Mouse (Mus musculus) inflammation-experienced regulatory T-cells (primary cell): ENCODE results near the gene Sfr1. TPM values are rescaled to one million over a fixed set of nuclear protein-coding genes. Genes with fewer than 3 reads are reported as not detected.

Experiments used
- polyA plus RNA-seq, 2 experiments: library from polyadenylated mRNA; unstranded; fragments of 100-300 nt; shearing (Covaris generic); gene quantifications; one replicate each; pipeline ENCODE4 v1.2.1; 2017

Sfr1 gene
- polyA plus RNA-seq: 100 to 1,000 TPM; 156 to 157 TPM

DNA sequence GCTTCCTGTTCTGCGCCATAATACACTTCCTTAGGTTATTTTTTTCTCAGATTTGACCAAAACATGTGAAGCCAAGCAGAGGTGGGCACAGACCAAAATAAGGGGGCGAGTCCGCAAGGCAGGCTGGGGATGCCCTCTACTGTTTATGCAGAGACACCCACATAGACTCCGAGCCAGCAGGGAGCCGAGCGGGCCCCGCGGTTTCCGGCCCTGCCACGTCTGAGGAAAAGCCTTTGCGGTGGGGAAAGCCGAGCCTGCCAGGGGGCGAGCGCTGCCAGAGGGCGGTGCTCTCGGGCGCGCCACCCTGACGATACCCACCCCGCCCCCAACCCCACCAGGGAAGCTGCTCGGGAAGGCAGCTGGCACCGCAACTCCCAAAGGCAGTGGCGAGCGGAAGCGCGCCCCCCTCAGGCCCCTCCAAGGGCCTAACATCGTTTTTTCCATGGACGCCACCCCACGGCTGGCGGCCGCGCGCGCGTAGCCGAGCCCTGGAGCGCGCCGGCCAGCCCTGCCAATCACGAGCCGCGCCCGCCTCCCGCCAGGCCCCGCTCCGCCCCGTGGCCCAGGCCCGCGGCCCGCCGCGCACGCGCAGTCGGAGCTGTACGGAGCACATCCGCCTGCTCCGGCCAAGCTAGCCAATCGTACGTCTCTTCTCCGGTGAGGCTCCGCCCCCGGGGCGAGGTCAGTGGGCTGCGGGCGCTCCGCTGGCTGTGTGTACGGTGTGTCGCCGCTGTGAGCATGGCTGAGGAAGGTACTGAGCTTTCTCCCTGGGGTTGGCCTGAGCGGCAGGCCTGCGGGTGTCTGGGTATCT lies at the start of gene Sfr1:
Gene Sfr1, plus strand, starts transcription at position 612 of the 811 bp plus-strand sequence.

DNA sequence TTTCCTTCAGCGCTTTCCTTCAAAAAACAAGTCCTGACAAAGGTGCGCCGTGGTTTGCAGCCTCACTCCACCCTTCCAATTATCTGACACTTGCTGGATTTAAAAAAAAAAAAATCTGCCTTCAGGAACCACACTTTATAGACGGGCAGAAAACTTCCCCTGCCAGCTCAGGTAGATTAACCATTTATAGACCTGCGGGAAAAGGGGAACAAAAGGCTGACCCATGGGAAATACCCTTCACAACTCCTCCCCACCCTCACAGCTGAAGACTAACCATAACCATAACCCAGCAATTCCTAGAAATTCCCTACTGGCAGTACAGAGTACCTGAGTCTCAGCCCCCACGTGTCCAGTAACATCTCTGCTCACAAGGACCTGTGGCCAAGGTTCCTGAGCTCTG lies 39.5 kb upstream of the Sfr1 start, which contains the start of gene Col17a1:
Gene Col17a1, minus strand, starts transcription at position 101 of the 400 bp plus-strand sequence.

Other genes with a start within 250 kb of the Sfr1 start
- 10 to 100 TPM; 31.7 to 37.0 TPM for gene Stn1, start 194.2 kb upstream of the Sfr1 start, polyA plus RNA-seq
- gene Slk, start 152.0 kb upstream of the Sfr1 start, polyA plus RNA-seq: 10 to 100 TPM; 59.3 to 65.1 TPM
- 1 to 10 TPM in 1 of 2 experiments, not detected in 1; 1.6 TPM for gene Col17a1, start 39.6 kb upstream of the Sfr1 start, polyA plus RNA-seq
- gene Gsto1, start 123.3 kb downstream of the Sfr1 start, polyA plus RNA-seq: 10 to 100 TPM; 23.4 to 69.7 TPM
- gene Gsto2, start 133.9 kb downstream of the Sfr1 start, polyA plus RNA-seq: under 1 TPM in 1 of 2 experiments, not detected in 1; 0.87 TPM
- gene Cfap43, start 187.6 kb downstream of the Sfr1 start, polyA plus RNA-seq: under 1 TPM; 0.09 to 0.63 TPM
- gene Itprip, start 187.6 kb downstream of the Sfr1 start, polyA plus RNA-seq: 10 to 100 TPM; 37.8 to 40.4 TPM
- under 1 TPM in 1 of 2 experiments, not detected in 1; 0.13 TPM for gene Cfap58, start 206.0 kb downstream of the Sfr1 start, polyA plus RNA-seq